Mouse (Mus musculus): ENCODE results near the gene Fgfr2.

GRCm38 (mm10) chr7:130219844-130220243 is 2903.3 kb downstream of the Fgfr2 start:
- TF ChIP-seq CTCF (conservative IDR thresholded peaks at IDR 0.05; ENCODE audit: insufficient read depth, insufficient read length, low read depth, low read length) (no peak), POLR2A (IDR thresholded peaks at IDR 0.05; ENCODE audit: low read depth, low read length) (no peak)

Measured in kidney, adult 2 months (tissue).